Mouse (Mus musculus): ENCODE measurements around the gene Cyp3a11.
"Not testable (repeated sequence)": the region's sequence is repeated elsewhere in the genome, so short reads cannot be mapped to it uniquely, and the experiment has no call there.

The Cyp3a11 gene

GRCm38 (mm10) chr5:145879688-145880087 lies at the start of gene Cyp3a11:
Cyp3a11 (minus strand) TSS chr5:145879964.
- DNase-seq (ENCODE audit: low spot score) = no peak

DNA sequence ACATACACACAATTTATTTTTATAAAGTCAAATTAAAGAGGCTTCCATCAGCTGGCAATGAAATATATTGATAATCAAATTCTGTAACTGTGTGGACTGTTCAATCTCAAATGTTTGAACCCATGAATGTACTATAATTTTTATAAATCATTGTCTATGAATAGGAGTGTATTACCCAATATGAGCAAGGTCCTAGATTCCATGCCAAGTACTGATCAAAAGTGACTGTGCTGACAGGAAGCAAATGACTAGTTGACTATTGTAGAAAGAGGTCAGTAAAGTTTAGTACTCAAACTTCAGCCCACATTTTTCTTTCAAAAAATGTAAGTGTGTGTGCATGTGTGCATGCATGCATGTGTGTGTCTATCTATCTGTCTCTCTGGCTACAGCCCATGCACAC lies 33.1 kb upstream of the Cyp3a11 start:
- no peak for DNase-seq (ENCODE audit: low spot score)

- DNase-seq (ENCODE audit: low spot score) = no peak
Observed at GRCm38 (mm10) chr5:145911781-145912180, 32.0 kb upstream of the Cyp3a11 start.

- DNase-seq (ENCODE audit: low spot score) = not testable (repeated sequence)
Observed at GRCm38 (mm10) chr5:145906937-145907336, 27.2 kb upstream of the Cyp3a11 start.

- DNase-seq (ENCODE audit: low spot score) = no peak
Observed at GRCm38 (mm10) chr5:145904535-145904934, 24.8 kb upstream of the Cyp3a11 start.

DNA sequence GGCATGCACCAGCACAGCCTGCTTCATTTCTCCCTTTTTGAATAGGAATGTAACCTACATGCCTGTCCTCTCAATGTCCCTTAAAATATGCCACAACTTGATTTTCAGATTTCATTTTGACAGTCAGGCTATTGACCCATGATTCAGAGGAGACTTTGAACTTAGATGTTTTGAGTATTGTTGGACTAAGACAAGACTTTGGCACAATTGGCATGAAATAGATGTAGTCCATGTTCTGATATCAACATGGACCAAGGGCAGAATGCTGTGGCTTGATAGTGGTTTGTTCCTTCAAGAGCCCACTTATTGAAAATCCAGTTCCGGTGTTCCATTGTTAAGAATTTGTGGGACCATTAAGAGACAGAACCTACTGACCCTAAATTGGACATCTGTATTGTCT lies 23.6 kb upstream of the Cyp3a11 start:
- DNase-seq (ENCODE audit: low spot score) = no peak

- DNase-seq (ENCODE audit: low spot score) = no peak
Observed at GRCm38 (mm10) chr5:145900436-145900990, 20.7 kb upstream of the Cyp3a11 start.

DNA sequence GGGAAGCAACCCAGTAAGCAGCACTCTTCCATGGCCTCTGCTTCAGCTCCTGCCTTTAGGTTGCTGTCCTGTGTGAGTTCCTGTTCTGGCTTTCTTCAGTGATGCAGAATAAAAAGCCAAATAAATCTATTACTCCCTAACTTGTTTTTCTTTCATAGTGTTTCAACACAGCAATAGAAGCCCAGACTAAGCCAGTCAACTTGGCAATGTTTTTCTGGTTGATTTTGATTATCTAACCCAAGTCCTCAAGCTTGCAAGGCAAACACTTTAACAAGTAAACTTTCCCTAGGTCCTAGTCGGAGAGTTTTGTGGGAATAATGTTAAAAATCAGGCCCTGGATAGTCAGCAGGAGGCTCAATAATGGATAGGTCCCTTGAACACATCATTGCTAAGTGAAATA lies 17.5 kb upstream of the Cyp3a11 start:
- no peak for DNase-seq (ENCODE audit: low spot score)

DNA sequence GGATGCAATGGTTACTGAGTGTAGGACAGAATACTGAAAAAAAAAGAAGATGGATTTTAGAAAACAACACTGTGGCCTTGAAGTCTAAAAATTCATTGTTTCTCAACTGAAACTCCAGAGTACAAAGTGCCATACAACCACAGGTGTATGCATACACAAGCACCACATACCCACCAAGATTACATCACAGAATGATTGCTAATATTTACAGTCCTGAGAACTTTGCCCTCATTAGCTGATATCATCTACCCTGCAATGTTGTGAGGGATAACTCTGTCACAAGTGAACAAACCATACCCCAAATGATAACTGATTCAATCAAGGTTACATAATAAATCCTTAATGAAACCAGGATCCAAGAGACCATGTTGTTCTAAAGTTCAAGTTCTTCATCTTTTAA lies 1.4 kb upstream of the Cyp3a11 start:
- DNase-seq (ENCODE audit: low spot score) = no peak

GRCm38 (mm10) chr5:145867433-145867832 lies 12.3 kb downstream of the Cyp3a11 start:
- not testable (repeated sequence) for DNase-seq (ENCODE audit: low spot score)

DNA sequence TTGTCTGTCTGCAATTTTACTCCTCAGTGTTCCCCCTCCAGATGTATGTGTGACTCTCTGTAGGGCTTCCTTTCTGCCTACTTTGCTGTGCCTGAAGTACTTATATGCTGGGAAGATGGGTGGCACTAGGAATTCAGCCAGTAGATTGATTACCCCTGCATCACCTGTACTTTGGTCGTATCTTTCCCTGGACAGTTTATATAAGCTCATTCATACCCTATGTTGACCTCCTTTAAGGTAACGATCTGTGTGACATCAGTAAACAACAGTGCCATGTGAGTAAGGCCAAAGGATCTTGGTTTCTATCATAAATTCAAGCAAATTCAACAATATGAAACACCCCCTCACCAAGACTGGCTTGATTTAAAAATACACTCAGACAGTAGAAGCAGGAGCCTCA lies 74.0 kb downstream of the Cyp3a11 start, which contains the start of gene Cyp3a44:
Cyp3a44 (minus strand) TSS at position 79 of the 400 bp plus-strand sequence.
- DNase-seq (ENCODE audit: low spot score) = not testable (repeated sequence)

Data from spleen, adult 12 weeks (tissue).